Mouse (Mus musculus) testis, adult 2 months (tissue): ENCODE results near the gene Rtn2. TPM values are rescaled to one million over a fixed set of nuclear protein-coding genes. Genes with fewer than 3 reads are reported as not detected.
A peak's percentile ranks its signal among the peaks of the same experiment; 100 is the strongest.

Experiments used
- H3K27ac ChIP-seq: fragments of 200-500 bp; 2 replicates; pipeline ENCODE4 v1.5.1; 2012; ENCODE audit warnings: low read depth, low read length; ENCODE audit not compliant: control insufficient read depth, insufficient read depth
- H3K27me3 ChIP-seq: fragments of 200-500 bp; 2 replicates; pipeline ENCODE4 v1.6.1; 2012; ENCODE audit warnings: mild to moderate bottlenecking, low read length, moderate library complexity; ENCODE audit not compliant: control insufficient read depth, insufficient read depth
- H3K36me3 ChIP-seq: fragments of 200-500 bp; 2 replicates; pipeline ENCODE4 v1.6.1; 2012; ENCODE audit warnings: mild to moderate bottlenecking, low read length; ENCODE audit not compliant: control insufficient read depth, insufficient read depth
- H3K4me1 ChIP-seq: fragments of 200-500 bp; 2 replicates; pipeline ENCODE4 v1.6.1; 2012; ENCODE audit warnings: low read length; ENCODE audit not compliant: control insufficient read depth, insufficient read depth
- H3K4me3 ChIP-seq: fragments of 200-500 bp; 2 replicates; pipeline ENCODE4 v1.5.1; 2012; ENCODE audit warnings: low read depth, mild to moderate bottlenecking, low read length, moderate library complexity, mixed read lengths; ENCODE audit not compliant: control insufficient read depth
- CTCF ChIP-seq: fragments of 200-500 bp; IDR thresholded peaks from 2 replicates; pipeline ENCODE4 v1.5.1; 2012; ENCODE audit warnings: low read depth, mild to moderate bottlenecking, inconsistent platforms, low read length, moderate library complexity; ENCODE audit not compliant: control insufficient read depth, insufficient read depth, insufficient replicate concordance
- POLR2A ChIP-seq: fragments of 200-500 bp; IDR thresholded peaks from 2 replicates; pipeline ENCODE4 v1.6.1; 2012; ENCODE audit warnings: low read depth, mild to moderate bottlenecking, inconsistent platforms, low read length, moderate library complexity; ENCODE audit not compliant: control insufficient read depth
- polyA plus RNA-seq: library from polyadenylated mRNA; depleted of rRNA; stranded (reverse); fragments of >200 nt; gene quantifications from 2 replicates; pipeline ENCODE4 v1.2.3, GENCODE M21; 2012

Rtn2 gene
- polyA plus RNA-seq, 1 experiment = 17.4 TPM

DNA sequence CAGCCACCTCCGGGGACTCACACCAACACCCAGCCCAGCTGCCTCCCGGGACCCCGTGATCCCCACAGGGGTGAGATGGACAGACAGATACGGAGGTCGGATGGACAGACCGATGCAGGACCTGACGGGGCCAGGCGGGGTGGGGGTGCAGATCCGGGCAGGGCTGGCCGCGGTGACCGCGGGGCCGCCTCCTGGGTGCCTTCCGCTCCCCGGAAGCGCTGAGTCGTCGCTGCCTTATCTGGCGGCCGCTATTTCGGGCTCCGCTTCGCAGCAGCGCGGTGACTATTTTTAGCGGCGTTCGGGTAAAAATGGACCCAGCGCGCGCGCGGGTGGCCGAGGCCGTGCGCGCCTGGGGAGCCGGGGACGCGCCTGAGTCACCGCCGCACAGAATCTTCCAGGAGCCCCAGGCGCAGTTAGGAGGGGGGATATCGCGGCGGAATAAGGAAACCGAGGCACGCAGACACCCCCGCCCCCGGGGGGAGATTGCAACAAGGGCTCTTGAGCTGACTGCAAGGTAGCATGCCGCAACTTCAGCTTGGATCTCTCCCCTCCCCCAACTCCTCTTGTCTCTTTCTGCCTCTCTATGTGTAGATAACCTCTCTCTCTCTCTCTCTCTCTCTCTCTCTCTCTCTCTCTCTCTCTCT is 50.4 kb downstream of the Rtn2 start:
- peaks cover 10% of the 10 kb centered on the region for H3K4me1 ChIP-seq
- no peak overlapping the region for H3K27ac ChIP-seq
- TF ChIP-seq POLR2A (peak; percentile 35; the same call in 1 of the 2 replicates), CTCF (no peak)
- peak overlapping the region; percentile 67 for H3K4me3 ChIP-seq
- no peaks in the 10 kb centered on the region for H3K36me3 ChIP-seq
- H3K27me3 ChIP-seq = no peaks in the 10 kb centered on the region

DNA sequence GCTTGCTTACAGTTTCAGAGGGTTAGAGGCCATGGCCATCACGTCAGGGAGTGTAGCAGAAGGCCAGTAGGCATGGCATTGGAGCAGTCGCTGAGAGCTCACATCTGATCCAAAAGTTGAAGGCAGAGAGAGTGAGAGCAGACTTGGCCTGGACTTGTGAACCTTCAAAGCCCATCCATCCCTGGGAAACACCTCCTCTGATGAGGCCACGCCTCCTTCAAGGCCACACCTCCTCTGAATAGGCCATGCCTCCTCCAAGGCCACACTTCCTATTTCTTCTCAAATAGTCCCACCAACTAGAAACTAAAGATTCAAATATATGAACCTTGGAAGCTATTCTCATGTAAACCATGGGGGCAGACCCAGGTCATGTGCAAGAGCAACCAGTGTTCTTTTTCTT is 53.2 kb downstream of the Rtn2 start:
- Histone ChIP-seq H3K4me1 (peaks cover 10% of the 10 kb centered on the region), H3K4me3 (no peak overlapping the region), H3K27me3 (no peaks in the 10 kb centered on the region), H3K36me3 (no peaks in the 10 kb centered on the region), H3K27ac (no peak overlapping the region)
- TF ChIP-seq POLR2A (no peak), CTCF (no peak)

DNA sequence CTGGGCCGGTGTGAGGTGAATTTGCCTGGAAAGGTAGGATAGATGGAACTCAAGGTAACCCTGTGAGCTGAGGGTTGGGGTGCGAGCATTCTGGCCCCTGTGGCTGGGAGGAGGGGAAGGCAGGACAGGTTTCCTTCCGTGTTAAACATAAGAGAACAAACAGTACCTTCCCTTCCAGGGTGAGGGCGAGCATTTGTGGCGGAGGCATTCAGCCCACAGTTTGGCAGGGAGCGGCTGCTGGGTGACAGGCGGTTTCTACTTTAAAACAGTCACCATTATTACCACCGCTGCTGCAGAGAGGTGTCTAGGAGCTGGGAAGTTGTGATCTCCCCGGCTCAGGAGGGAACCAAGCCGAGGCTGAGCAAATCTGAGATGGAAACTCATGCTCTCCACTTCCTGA is 54.7 kb downstream of the Rtn2 start:
- no peaks in the 10 kb centered on the region for H3K36me3 ChIP-seq
- no peak overlapping the region for H3K27ac ChIP-seq
- peaks cover 22% of the 10 kb centered on the region for H3K4me1 ChIP-seq
- H3K27me3 ChIP-seq = no peaks in the 10 kb centered on the region
- no peak for TF ChIP-seq CTCF
- TF ChIP-seq POLR2A = no peak
- no peak overlapping the region for H3K4me3 ChIP-seq

DNA sequence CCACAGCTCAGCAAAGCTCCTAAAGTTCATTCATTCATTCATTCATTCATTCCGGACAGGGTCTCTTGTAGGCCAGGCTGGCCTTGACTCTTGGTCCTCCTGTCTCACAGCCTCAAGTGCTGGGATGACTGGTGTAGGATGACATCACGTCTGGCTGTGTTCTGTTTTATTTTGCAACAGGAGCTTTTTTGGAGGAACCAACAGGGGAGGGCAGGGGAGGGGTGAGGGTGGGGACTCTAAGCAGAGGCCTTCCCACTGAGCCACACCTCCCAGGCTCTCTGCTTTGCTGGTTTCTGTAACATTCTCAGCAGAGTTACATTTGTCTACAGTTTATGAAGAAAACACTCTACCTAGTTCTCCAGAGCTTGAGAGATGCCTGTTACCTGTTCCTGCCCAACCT is 55.6 kb downstream of the Rtn2 start:
- H3K4me3 ChIP-seq = no peak overlapping the region
- no peaks in the 10 kb centered on the region for H3K36me3 ChIP-seq
- TF ChIP-seq CTCF = no peak
- TF ChIP-seq POLR2A = no peak
- H3K4me1 ChIP-seq = peaks cover 21% of the 10 kb centered on the region
- no peaks in the 10 kb centered on the region for H3K27me3 ChIP-seq
- H3K27ac ChIP-seq = no peak overlapping the region

DNA sequence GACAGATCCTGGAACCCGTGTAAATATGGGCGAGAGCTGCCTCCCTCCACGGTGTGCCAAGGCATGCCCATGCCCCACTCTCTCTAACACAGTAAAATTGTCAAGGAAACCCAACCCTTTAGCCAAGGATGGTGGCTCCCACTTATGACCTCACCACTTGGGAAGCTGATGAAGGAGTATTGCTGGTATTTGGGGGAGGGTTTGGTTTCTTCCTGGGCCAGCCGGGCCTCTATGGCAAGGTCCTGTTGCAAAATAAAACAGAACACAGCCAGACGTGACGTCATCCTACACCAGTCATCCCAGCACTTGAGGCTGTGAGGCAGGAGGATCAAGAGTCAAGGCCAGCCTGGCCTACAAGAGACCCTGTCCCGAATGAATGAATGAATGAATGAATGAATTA is 56.2 kb downstream of the Rtn2 start:
- Histone ChIP-seq H3K36me3 (no peaks in the 10 kb centered on the region), H3K4me1 (peaks cover 18% of the 10 kb centered on the region), H3K4me3 (no peak overlapping the region), H3K27ac (no peak overlapping the region), H3K27me3 (no peaks in the 10 kb centered on the region)
- TF ChIP-seq CTCF (no peak), POLR2A (no peak)

DNA sequence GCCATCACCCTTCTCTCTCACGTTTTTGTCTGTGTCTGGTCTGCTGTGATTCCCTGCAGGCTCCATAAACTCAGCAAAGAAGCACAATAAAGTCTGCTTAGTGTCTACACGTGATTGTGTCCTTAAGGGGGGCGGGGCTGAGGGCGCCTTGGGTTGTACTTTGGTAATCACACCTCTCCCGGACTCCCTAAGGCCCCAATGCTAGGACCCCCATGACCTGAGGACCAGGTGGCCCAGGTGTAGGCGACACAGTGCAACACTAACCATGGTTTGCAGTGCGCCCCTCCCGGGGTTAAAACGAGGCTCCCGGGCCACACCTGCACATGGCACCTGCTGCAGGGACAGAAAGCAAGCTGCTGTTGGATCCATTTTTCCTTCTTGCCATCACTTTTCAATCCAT is 58.8 kb downstream of the Rtn2 start:
- Histone ChIP-seq H3K27ac (no peak overlapping the region), H3K4me3 (no peak overlapping the region), H3K27me3 (no peaks in the 10 kb centered on the region), H3K36me3 (no peaks in the 10 kb centered on the region), H3K4me1 (peaks cover 29% of the 10 kb centered on the region)
- TF ChIP-seq POLR2A = no peak
- TF ChIP-seq CTCF = no peak

DNA sequence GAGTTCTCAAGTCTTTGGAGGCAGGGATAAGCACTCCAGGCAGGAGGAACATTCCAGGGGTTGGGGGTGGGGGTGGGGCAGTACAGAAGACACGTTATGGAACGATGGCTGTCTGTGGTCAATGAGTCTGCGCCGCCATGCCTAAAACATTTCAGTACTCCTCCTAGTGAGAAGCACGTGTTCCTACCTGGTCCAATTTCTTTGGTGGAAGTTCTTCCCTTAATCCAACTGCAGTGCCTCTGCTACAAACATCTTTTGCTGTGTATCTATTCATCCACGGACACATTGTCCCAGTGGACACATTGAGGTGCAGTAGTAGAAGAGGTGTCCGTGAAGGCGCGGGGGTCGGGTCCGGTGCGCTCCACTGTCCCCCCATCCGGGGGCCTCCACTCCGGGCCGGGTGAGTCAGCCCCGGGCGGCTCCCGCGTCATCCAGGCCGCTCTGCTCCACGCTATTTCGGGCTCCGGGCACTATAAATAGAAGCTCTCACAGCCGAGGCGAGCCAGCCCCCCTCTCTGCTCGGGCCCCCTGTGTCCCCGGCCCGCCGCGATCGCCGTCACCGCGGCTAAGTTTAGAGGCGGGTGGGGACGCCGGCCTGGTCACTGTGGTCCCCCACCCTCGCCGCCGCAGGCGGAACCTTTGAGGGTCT is 59.5 kb downstream of the Rtn2 start:
- peaks cover 29% of the 10 kb centered on the region for H3K4me1 ChIP-seq
- H3K4me3 ChIP-seq = peak overlapping the region; percentile 44
- no peak overlapping the region for H3K27ac ChIP-seq
- H3K27me3 ChIP-seq = no peaks in the 10 kb centered on the region
- no peaks in the 10 kb centered on the region for H3K36me3 ChIP-seq
- no peak for TF ChIP-seq POLR2A
- TF ChIP-seq CTCF = no peak
